Mouse (Mus musculus) testis, adult 2 months (tissue): ENCODE measurements around the gene Stxbp4. TPM values are rescaled to one million over a fixed set of nuclear protein-coding genes. Genes with fewer than 3 reads are reported as not detected.

Source experiments
- H3K27ac ChIP-seq: fragments of 200-500 bp; 2 replicates; pipeline ENCODE4 v1.5.1; 2012; ENCODE audit warnings: low read depth, low read length; ENCODE audit not compliant: control insufficient read depth, insufficient read depth
- H3K27me3 ChIP-seq: fragments of 200-500 bp; 2 replicates; pipeline ENCODE4 v1.6.1; 2012; ENCODE audit warnings: mild to moderate bottlenecking, low read length, moderate library complexity; ENCODE audit not compliant: control insufficient read depth, insufficient read depth
- H3K36me3 ChIP-seq: fragments of 200-500 bp; 2 replicates; pipeline ENCODE4 v1.6.1; 2012; ENCODE audit warnings: mild to moderate bottlenecking, low read length; ENCODE audit not compliant: control insufficient read depth, insufficient read depth
- H3K4me1 ChIP-seq: fragments of 200-500 bp; 2 replicates; pipeline ENCODE4 v1.6.1; 2012; ENCODE audit warnings: low read length; ENCODE audit not compliant: control insufficient read depth, insufficient read depth
- H3K4me3 ChIP-seq: fragments of 200-500 bp; 2 replicates; pipeline ENCODE4 v1.5.1; 2012; ENCODE audit warnings: low read depth, mild to moderate bottlenecking, low read length, moderate library complexity, mixed read lengths; ENCODE audit not compliant: control insufficient read depth
- CTCF ChIP-seq: fragments of 200-500 bp; IDR thresholded peaks from 2 replicates; pipeline ENCODE4 v1.5.1; 2012; ENCODE audit warnings: low read depth, mild to moderate bottlenecking, inconsistent platforms, low read length, moderate library complexity; ENCODE audit not compliant: control insufficient read depth, insufficient read depth, insufficient replicate concordance
- POLR2A ChIP-seq: fragments of 200-500 bp; IDR thresholded peaks from 2 replicates; pipeline ENCODE4 v1.6.1; 2012; ENCODE audit warnings: low read depth, mild to moderate bottlenecking, inconsistent platforms, low read length, moderate library complexity; ENCODE audit not compliant: control insufficient read depth
- polyA plus RNA-seq: library from polyadenylated mRNA; depleted of rRNA; stranded (reverse); fragments of >200 nt; gene quantifications from 2 replicates; pipeline ENCODE4 v1.2.3, GENCODE M21; 2012; rRNA removed

The Stxbp4 gene
- polyA plus RNA-seq, 1 experiment = 1.4 TPM

- TF ChIP-seq CTCF (no peak), POLR2A (no peak)
- no peaks in the 10 kb centered on the region for H3K27me3 ChIP-seq
- H3K36me3 ChIP-seq = no peaks in the 10 kb centered on the region
- H3K4me1 ChIP-seq = no peaks in the 10 kb centered on the region
- no peak overlapping the region for H3K4me3 ChIP-seq
- no peak overlapping the region for H3K27ac ChIP-seq
Measured at GRCm38 (mm10) chr11:90452134-90452533, 185.8 kb downstream of the Stxbp4 start.

DNA sequence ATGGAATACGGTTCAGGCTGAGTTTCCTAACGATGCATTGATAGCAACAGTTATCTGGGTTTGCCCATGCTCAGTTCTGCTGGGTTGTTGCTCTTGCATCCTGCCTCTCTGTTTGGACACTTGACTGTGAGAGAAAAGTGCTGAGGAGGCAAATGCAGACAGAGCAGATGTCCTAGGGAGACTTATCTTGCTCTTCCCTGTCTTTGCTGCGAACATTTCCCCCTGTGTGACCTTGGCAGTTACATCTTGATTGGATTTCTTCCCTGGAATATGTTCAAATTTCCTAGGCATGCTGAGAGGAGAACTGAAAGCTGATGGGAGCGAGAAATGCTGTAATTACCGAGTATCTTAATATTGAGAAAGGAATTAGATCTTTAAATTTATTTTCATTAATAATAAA lies 186.4 kb downstream of the Stxbp4 start:
- Histone ChIP-seq H3K27ac (no peak overlapping the region), H3K36me3 (no peaks in the 10 kb centered on the region), H3K4me1 (no peaks in the 10 kb centered on the region), H3K27me3 (no peaks in the 10 kb centered on the region), H3K4me3 (no peak overlapping the region)
- TF ChIP-seq POLR2A (no peak), CTCF (no peak)

GRCm38 (mm10) chr11:90442462-90442861 lies 195.4 kb downstream of the Stxbp4 start:
- Histone ChIP-seq H3K27me3 (no peaks in the 10 kb centered on the region), H3K4me1 (no peaks in the 10 kb centered on the region; the same call in 1 of the 2 replicates), H3K27ac (no peak overlapping the region), H3K4me3 (no peak overlapping the region), H3K36me3 (no peaks in the 10 kb centered on the region)
- TF ChIP-seq POLR2A = no peak
- TF ChIP-seq CTCF = no peak

- Histone ChIP-seq H3K27me3 (no peaks in the 10 kb centered on the region), H3K4me1 (no peaks in the 10 kb centered on the region; the same call in 1 of the 2 replicates), H3K4me3 (no peak overlapping the region), H3K27ac (no peak overlapping the region), H3K36me3 (no peaks in the 10 kb centered on the region)
- no peak for TF ChIP-seq POLR2A
Measured at GRCm38 (mm10) chr11:90440851-90441250, 197.0 kb downstream of the Stxbp4 start.

DNA sequence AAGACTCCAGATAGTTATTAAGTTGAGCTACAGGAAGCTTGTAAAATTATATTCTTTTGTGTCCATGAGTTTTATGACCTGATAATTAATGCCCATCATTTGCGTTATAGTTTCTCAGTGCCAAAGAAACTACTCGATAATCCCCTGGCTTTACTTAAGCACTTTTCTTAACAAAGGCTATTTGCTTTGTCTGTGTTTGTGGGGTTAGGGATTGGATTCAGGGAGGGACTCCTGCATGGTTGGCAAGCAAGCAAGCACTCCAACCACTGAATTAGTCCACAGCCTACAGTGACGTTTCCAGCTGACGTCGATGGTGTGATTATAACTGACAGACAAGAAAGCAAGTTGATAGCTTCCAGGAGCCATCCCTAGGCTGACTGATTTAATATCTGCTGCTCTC lies 199.1 kb downstream of the Stxbp4 start:
- H3K27me3 ChIP-seq = no peaks in the 10 kb centered on the region
- no peaks in the 10 kb centered on the region; the same call in 1 of the 2 replicates for H3K4me1 ChIP-seq
- no peak for TF ChIP-seq POLR2A
- no peak for TF ChIP-seq CTCF
- H3K36me3 ChIP-seq = no peaks in the 10 kb centered on the region
- H3K27ac ChIP-seq = no peak overlapping the region
- H3K4me3 ChIP-seq = no peak overlapping the region

Other genes starting within 250 kb of the Stxbp4 start
- gene Hlf, start 247.2 kb downstream of the Stxbp4 start, polyA plus RNA-seq = 0.69 and 2.3 TPM in 2 replicates
- gene Cox11, start 89 bp upstream of the Stxbp4 start, polyA plus RNA-seq = 18.2 and 18.9 TPM in 2 replicates
- gene Tom1l1, start 50.3 kb upstream of the Stxbp4 start, polyA plus RNA-seq = 3.0 and 3.7 TPM in 2 replicates